Mouse (Mus musculus) ES-CJ7 (cell line): ENCODE measurements around the gene Serpinb6c.
"Not testable (repeated sequence)": the region's sequence is repeated elsewhere in the genome, so short reads cannot be mapped to it uniquely, and the experiment has no call there.

Source experiments
- DNase-seq: peaks from one replicate; pipeline ENCODE4 v3.0.0; 2011; ENCODE audit warnings: low read depth, low spot score

Serpinb6c gene

DNA sequence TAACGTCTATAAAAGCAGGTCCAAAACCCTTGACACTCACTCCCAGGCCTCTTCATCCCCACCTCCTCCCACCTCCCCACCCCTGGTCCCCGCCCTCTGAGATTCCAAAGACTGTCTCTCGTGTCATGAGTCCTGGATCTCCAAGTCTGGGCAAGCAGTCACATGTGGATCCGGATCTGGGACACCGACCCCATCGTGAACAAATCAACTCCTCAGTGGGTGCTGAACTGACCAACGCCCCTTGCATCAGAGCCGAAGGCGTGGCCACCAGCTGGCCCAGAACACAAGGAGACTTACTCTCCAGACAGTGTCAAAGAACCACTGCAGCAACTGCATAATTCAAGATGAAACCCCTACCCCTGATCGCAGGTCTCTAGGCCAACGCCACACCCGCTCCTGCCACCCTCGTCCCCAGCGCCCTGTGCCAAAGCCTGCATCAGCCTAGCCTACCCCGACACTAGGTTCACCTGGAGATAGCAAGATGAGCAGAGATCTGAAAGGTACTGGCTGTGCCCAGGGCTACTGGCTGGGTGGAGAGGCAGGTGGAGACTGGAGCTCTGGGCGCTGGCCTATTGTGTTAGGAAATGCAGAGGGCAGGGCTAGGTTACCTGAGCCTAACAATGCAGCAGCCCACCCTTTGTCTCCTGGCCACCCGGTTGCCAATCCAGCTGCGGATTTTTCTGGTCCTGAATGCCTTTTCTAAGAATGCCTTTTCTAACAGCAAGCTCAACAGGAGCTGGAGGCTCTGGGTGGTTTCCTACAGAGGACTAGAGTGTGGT lies at the start of gene Serpinb6c:
Gene Serpinb6c, minus strand, starts transcription at position 533 of the 779 bp plus-strand sequence.
- DNase-seq: peak; percentile 59

- no peak for DNase-seq
Observed at GRCm38 (mm10) chr13:33952947-33953346, 47.4 kb upstream of the Serpinb6c start.

DNA sequence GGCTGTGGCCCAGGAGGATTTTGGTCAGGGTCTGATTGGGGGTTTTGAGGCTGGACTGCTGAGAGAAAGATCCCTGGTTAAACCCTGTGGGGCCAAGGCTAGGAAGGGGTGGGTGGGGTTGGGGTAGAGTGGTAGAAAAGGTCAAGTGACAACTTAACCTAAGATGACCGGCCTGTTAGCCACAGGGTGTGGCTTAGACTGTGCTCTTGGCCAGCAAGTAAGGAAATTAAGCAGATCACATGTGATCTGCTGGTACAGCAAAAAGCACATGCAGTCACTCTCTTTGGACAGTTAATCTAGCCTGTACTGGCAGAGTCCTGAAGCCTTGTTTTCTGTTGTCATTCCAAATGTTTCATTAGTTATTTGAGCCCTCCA lies 46.6 kb upstream of the Serpinb6c start:
- no peak for DNase-seq

- no peak for DNase-seq
Observed at GRCm38 (mm10) chr13:33951308-33952074, 46.0 kb upstream of the Serpinb6c start.

GRCm38 (mm10) chr13:33942212-33942779 lies 36.8 kb upstream of the Serpinb6c start:
- DNase-seq: peak; percentile 50

DNA sequence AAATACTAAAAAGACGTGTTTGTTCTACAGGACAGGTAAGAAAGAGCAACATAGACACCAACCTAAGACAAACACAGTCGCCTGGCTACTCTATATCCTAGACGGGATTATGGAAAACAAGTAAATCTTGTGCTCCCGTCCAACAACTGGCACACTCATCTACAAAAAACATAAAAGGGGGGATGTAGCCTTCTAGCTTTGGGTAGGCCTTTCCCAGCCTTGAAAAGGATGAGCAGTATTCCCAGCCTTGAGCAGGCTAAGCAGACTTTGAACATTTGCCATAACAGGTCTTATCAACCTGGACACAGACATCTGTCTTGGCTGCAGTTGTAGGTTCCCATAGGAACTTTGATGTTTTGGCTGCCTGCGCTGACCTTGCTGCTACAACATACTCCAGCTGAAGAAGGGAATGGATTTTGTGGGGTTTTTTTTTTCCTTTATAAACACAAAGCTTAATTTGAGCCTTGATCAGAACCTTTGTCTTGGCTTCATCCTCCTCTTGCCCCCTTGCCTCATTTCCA lies 35.8 kb upstream of the Serpinb6c start:
- DNase-seq: no peak

GRCm38 (mm10) chr13:33937587-33937986 lies 32.1 kb upstream of the Serpinb6c start:
- DNase-seq: not testable (repeated sequence)

DNA sequence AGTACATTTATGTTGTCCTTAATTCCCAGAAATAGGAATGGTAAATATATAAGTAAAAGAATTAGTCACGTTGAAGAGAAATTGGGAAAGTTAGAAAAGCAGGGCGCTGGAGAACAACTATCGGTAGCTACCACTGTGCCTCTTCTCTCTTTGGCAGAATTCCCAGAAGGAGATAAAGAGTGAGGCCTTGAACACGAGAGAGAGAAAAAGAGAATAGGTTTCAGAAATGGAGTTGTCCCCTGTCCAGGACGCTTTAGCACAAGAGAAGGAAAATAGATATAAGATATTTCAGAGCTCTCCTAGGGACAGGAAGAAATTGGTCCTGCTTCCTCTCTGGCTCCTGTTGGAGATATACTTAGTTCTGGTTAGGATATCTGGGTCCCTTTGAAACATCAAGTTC lies 31.6 kb upstream of the Serpinb6c start:
- DNase-seq: no peak

- peak; percentile 81 for DNase-seq
Observed at GRCm38 (mm10) chr13:33935465-33936181, 30.1 kb upstream of the Serpinb6c start.

GRCm38 (mm10) chr13:33934743-33935142 lies 29.2 kb upstream of the Serpinb6c start:
- no peak for DNase-seq

DNA sequence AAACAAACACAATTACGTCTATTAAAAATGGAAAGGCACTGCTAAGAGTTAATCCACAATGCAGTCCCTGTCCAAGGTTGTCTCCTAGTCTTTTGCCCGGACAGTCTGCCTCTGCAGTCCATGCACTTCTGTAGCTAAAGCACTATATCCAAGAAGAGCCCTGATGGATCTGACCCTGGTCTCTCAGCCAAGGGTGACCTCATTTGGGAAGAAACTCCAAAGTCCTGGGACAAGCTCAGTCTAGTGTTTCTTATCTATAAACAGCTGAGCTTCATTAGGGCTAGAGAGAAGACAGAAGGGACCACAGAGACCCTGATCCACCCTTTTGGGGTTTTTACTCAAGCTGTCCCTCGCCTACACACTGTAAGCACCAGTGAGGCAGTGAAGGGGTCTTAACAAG lies 25.4 kb upstream of the Serpinb6c start:
- DNase-seq: no peak

DNA sequence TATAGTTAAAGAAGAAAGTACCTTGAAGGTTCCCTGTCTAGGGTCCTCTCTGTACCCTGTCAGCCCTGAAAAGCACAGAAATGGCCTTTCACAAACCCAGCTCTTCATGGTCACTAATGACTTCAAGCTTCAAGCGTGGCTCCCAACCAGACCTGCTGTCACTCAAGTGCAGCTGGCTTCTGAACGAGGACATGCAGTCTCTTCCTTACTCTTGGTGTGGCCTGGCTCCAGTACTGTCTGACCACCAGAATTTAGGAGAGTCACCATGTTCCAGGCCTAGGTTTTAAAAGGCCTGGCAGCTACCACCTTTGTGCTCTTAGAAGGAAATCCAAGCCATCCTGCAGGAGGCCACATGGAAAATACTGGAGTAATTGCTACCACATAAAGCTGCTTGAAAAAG lies 24.8 kb upstream of the Serpinb6c start:
- no peak for DNase-seq

- DNase-seq: no peak
Observed at GRCm38 (mm10) chr13:33921699-33922098, 16.2 kb upstream of the Serpinb6c start.

- peak; percentile 95 for DNase-seq
Observed at GRCm38 (mm10) chr13:33921041-33921440, 15.5 kb upstream of the Serpinb6c start.

- no peak for DNase-seq
Observed at GRCm38 (mm10) chr13:33906821-33907220, 1.3 kb upstream of the Serpinb6c start.

DNA sequence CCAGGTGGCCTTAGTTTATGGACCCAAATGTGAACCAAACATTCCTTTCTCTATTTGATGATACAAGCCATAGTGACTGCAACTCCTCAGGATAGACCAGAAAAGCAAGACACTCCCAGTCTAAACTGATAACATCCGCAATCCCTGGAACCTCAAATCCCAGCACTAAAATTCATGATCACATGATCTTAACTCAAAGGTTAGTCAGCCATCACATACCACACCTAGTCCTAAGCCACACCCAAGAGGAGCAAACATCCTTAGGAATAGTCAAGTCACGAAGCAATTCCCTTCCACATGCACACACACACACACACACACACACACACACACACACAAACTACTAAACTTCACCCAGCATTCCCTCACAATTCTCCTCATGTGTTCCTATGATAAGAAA lies 2.2 kb downstream of the Serpinb6c start:
- no peak for DNase-seq

- peak; percentile 66 for DNase-seq
Observed at GRCm38 (mm10) chr13:33894207-33894606, 11.3 kb downstream of the Serpinb6c start.

DNA sequence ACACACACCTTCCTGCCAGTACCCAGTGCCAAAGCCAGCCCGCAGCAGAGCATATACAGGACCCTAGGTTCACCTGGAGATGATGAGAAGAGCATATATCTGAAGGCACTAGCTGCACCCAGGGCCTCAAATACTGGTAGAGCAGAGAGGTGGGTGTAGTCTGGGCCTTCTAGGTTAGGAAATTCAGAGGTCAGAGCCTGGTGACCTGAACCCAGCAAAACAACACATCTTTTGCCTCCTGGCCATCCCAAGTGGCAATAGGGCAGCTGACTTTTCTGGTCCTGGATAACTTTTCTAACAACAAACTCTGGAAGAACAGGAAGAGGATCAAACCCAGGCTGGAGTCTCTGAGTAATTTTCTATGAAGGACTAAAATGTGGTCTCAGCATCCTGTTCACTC lies 62.2 kb downstream of the Serpinb6c start, which contains the start of gene Serpinb6e:
Gene Serpinb6e, minus strand, starts transcription at position 101 of the 400 bp plus-strand sequence.
- DNase-seq: no peak

DNA sequence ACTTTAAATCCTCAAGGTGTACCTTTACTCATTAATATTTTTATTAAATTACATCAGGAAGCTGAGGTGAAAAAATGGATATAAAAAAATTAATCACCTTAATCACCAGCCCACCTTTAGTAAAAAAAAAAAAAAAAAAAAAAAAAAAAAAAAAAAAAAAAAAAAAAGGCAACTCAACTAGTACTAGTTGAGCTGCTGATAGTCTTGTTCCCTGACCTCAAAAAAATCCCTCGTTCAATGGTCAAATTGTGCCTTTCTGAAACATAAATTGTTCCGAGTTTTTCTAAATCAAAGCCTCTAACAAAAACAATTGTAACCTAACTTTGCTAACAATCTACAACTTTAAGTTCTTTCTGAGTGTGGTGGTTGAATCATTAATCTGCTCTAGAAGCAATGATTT lies 74.8 kb downstream of the Serpinb6c start:
- no peak for DNase-seq
